Mouse (Mus musculus): ENCODE data around the gene Dars. TPM values are rescaled to one million over a fixed set of nuclear protein-coding genes. Genes with fewer than 3 reads are reported as not detected.

The Dars gene
- total RNA-seq (2021), result 86.9 and 105 TPM in 2 replicates
- long read RNA-seq, transcript Dars-201 (16 exons, 2,175 nt), result major isoform, 195 of 205 reads
- long read RNA-seq, partial matches to known transcripts, result 4 of 205 reads
- long read RNA-seq, other reads (novel, unspliced or antisense), result 6 of 205 reads

GRCm38 (mm10) chr1:128416584-128417532 lies at the start of gene Dars:
TSS of gene Dars (minus strand) at chr1:128417368.
- DNase-seq, result peak; percentile 93

GRCm38 (mm10) chr1:128466828-128467227 lies 49.7 kb upstream of the Dars start:
- DNase-seq, result no peak

GRCm38 (mm10) chr1:128463478-128463877 lies 46.3 kb upstream of the Dars start:
- no peak for DNase-seq

GRCm38 (mm10) chr1:128462389-128462788 lies 45.2 kb upstream of the Dars start:
- DNase-seq, result no peak

- no peak for DNase-seq
Observed at GRCm38 (mm10) chr1:128460780-128461179, 43.6 kb upstream of the Dars start.

GRCm38 (mm10) chr1:128459439-128459838 lies 42.3 kb upstream of the Dars start:
- no peak for DNase-seq

- no peak for DNase-seq
Observed at GRCm38 (mm10) chr1:128459011-128459410, 41.8 kb upstream of the Dars start.

GRCm38 (mm10) chr1:128456844-128457445 lies 39.8 kb upstream of the Dars start:
- peak; percentile 15 for DNase-seq

- DNase-seq, result no peak
Observed at GRCm38 (mm10) chr1:128456271-128456670, 39.1 kb upstream of the Dars start.

- DNase-seq, result no peak
Observed at GRCm38 (mm10) chr1:128452210-128452609, 35.0 kb upstream of the Dars start.

- DNase-seq, result no peak
Observed at GRCm38 (mm10) chr1:128451183-128451582, 34.0 kb upstream of the Dars start.

GRCm38 (mm10) chr1:128447206-128447902 lies 30.2 kb upstream of the Dars start:
- DNase-seq, result no peak

GRCm38 (mm10) chr1:128443890-128444839 lies 27.0 kb upstream of the Dars start:
- no peak for DNase-seq

GRCm38 (mm10) chr1:128441129-128441473 lies 23.9 kb upstream of the Dars start:
- DNase-seq, result no peak

GRCm38 (mm10) chr1:128440386-128441128 lies 23.4 kb upstream of the Dars start:
- DNase-seq, result no peak

GRCm38 (mm10) chr1:128439618-128440017 lies 22.4 kb upstream of the Dars start:
- DNase-seq, result no peak

- DNase-seq, result no peak
Observed at GRCm38 (mm10) chr1:128438526-128438925, 21.4 kb upstream of the Dars start.

- no peak for DNase-seq
Observed at GRCm38 (mm10) chr1:128437276-128437675, 20.1 kb upstream of the Dars start.

GRCm38 (mm10) chr1:128436015-128436414 lies 18.8 kb upstream of the Dars start:
- no peak for DNase-seq

- no peak for DNase-seq
Observed at GRCm38 (mm10) chr1:128435551-128435950, 18.4 kb upstream of the Dars start.

GRCm38 (mm10) chr1:128424928-128425327 lies 7.8 kb upstream of the Dars start:
- DNase-seq, result no peak

All from adrenal gland, postnatal 25 days (tissue).